Mouse (Mus musculus): ENCODE results near the gene Aifm1.
"Not testable (repeated sequence)": the region's sequence is repeated elsewhere in the genome, so short reads cannot be mapped to it uniquely, and the experiment has no call there.

Aifm1 gene

DNA sequence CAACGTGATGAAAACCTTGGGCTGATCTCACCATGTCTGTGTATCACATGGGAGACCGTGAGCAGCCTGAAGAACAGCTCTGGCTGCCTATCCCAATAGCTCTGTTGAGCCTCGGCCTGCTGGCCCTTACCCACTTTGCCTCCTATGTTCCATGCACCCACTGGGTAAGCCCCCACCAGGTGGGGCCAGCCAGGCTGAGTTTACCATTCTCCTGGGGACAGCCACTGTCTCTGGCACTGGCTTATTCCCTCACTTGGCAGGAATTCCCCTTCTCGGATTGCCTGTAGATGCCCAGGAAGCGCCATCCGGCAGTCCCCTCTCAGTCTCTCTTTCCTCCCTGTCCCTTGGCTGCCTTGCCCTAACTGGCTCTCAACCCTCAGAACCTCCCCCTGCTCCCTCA lies 56.4 kb downstream of the Aifm1 start:
- no peak for DNase-seq (ENCODE audit: low spot score)

DNA sequence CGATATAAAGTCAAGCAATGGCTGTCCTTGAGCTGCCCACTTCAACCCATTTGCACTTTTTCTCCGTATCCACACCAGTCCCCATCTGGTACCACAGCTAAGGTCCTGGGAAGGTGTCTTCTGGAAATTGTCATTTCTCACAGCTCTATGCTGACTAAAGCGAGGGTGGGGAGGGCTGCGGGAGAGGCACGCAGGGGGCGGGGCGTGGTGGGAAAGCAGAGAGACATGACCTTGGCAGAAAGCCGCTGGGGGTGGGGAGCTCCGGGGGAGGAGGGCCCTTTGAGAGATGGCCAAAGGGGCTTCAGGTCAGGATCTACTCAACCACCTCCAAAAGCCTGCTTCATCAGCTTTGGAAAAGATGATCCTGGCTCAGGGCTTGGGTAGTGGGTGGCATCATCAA lies 58.3 kb downstream of the Aifm1 start:
- DNase-seq (ENCODE audit: low spot score), result no peak

DNA sequence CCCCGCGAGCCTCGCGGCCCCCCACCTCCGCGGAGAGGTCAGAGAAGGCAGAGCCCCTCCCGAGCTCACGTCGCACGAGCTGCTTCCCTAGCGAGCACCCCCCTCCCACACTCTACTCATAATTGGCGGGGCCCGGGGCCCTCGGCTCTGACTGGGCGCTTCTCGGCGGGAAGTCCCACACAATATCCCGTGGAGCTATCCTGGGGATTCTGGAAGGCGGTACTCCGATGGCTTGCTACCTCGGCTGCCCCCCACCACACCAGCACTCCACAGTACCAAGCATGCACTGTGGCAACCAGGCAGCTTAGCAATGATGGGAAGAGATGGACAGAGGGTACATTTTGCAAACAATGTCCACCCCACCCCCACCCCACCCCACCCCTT lies 58.9 kb downstream of the Aifm1 start:
- DNase-seq (ENCODE audit: low spot score), result no peak

DNA sequence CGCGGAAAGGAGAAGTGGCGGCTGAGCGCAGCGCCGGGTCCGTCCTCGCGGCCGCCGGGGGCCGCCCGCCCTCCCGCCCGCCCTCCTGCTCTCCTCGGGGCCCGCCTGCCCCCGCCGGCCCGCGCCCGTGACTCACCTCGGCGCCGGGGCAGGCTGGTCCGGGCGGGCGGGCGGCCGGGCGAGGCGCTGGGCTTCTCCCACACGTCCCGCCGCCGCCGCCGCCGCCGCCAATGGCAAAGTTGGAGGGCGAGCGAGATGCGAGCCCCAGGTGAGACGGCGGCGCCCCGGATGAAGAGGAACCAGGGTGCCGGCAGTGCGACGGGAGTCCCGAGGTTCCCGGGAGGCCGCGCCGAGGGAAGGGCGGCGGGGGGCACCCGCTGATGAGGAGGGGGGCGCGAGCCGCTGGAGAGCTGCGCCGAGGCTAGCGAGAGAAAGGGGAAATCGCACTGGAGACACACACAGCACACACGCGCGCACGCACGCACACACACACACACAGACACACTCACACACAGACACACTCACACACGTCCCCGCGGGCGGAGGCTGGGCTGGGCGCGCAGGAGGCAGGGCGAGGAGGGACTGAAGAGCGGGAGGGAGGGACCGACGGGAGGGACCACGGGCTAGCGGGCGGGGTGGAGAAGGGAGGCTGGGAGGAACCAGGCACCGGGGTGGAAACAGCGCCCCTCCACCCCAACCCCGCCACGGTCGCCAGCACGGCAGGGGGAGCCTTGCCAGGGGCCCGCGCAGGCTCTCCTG lies 59.4 kb downstream of the Aifm1 start:
- DNase-seq (ENCODE audit: low spot score), result peak; percentile 60

DNA sequence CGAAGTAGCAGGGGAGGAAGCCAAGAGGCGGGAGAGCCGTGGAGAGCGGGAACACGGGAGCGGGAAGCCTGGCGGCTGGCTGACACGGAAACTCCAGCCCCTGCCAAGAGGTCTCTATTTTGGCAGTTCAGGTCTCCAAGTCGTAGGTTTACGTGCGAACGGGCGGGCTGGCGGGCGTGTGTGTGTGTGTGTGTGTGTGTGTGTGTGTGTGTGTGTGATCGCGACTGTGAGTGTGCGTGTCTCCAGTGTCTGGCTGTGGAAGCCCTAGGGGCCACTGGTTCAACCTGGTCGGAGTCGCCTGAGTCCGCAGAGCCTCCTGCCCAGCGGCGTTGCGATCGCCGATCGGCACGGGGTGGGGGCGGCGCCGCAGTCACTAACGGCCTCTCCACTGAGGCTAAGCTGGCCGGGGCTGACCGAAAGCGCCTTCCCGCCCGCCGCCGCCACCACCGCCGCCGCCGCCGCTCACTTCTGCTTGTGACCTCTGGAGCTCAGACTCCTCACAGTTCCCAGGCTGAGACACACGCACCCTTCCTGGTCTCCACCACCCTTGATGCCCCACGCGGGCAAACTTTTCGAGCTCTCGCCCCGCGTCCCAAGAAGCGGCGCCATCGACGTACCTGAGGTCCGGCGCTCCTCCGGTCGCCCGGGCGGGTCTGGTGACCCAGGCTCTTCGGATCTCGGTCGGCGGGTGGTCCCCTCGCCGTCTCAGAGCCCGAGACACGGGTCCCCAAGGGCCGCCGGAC lies 60.3 kb downstream of the Aifm1 start:
- no peak for DNase-seq (ENCODE audit: low spot score)

DNA sequence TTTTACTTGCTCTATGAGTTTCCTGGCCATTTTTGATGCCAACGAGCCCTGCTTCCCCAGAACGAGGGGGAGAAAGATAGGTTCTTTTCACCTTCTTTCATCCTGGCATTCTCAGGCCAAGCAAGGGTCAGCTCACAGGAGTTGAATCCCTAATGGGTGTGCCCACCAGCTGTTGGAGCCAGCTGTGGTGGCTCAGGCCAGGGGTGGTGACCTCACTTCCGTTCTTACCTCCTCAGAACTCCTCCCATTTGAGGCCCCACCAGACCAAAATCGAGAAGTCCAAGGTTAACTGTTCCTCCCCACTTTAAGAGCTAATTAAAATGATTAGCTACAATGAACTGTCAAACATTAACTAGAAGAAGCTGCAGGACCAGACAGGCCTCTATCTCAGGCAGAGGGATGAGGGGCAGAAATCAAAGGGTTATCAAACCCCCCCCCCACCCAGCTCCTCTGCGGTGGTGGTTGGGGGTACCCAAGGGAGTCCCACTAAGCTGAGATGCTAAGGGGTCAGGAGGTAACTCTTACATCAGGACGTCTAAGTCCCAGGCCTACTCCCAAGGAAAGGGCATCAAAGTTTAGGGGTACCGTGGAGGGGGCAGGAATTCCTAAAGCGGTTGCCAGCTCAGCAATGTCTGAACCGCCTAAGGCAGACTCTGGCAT lies 61.0 kb downstream of the Aifm1 start:
- no peak for DNase-seq (ENCODE audit: low spot score)

DNA sequence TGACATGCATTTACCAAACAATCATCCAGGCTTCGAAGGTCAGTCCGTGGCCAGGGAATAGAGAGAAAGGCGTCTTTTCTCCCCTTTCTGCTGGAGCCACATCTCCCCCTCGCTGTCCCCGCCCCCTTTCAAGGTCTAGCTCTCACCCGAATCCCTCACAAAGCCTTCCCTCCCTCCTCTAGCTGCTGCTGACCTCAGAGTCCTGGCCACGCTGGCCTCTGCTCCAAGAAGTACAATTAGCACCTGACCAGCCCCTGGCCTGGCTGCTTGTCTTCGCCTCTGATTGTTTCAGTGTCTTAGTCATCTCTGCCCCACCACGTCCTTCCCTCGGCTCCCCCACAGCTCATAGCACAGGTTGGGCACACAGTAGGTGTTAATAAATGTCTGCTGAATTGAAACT lies 63.7 kb downstream of the Aifm1 start:
- DNase-seq (ENCODE audit: low spot score), result no peak

DNA sequence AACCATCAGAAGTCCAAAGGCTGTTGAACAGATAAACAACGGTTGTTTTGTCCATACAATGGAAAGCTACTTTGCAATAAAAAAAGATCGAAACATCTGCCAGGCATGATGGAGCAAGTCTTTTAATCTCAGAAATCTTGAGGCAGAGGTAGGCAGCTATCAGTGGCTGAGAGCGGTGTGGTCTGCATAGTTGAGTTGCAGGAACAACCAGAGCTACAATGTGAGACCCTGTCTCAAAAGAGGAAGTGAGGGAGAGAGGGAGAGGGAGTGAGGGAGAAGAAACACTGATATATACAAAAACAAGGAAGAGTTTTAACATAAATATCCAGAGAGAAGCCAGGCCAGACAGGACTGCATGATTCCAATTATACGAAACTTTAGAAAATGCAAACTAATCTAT lies 68.7 kb downstream of the Aifm1 start:
- no peak for DNase-seq (ENCODE audit: low spot score)

DNA sequence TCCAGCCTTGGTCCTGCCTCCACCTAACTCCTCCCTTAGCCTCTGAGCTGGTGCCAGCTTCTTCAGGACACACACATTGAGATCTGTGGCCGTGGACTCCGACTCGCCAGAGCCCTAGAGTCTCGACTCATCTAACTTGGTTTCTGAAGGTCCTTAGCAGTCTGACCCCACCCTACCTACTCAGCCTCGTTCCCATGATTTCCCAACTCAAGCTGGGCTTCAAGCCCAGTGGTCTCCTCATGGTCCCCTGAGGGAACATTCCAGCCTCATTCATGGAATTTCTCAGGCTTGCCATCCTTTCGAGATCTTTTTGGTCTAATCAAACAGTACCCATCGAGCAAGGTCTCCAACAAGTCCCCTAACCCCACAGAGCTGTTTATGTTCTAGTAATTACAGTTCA lies 71.4 kb downstream of the Aifm1 start:
- DNase-seq (ENCODE audit: low spot score), result no peak

DNA sequence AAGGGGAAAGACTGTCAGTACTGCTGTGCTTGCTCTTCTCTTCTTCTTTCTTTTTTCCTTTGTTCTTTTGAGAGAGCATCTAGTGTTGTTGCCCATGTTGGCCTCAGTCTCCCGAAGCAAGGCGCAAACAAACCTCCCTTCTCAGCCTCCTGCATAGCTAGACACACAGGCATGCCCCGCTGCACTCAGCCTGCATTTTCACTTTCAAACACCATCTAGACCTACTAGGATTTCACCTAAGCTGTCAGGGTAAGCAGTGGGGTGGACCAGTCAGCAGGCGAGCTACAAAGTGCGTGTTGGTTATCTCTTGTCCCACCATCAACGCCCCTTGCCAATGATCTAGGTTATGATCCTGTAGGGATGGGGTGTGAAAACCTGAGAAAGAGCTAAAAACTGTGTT lies 71.8 kb downstream of the Aifm1 start:
- no peak for DNase-seq (ENCODE audit: low spot score)

DNA sequence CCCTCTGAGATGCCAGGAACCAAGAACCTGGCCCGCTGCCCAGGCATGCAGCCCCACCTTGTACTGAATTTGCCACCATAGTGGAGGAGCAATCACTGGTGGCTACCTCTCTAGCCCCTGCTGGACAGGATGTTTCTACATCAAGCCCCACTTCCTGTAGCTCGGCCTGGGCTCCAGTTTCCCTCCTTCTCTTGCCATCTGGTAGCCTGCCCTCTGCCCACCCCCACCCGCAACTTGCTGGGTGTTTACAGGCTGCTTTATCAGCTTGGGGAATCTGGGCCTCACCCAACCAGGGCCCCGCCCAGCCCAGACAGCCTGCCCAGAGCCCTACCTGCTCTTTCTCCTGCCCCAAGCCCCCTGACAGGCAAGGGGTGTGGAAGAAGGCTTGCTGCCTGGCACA lies 74.3 kb downstream of the Aifm1 start:
- no peak for DNase-seq (ENCODE audit: low spot score)

DNA sequence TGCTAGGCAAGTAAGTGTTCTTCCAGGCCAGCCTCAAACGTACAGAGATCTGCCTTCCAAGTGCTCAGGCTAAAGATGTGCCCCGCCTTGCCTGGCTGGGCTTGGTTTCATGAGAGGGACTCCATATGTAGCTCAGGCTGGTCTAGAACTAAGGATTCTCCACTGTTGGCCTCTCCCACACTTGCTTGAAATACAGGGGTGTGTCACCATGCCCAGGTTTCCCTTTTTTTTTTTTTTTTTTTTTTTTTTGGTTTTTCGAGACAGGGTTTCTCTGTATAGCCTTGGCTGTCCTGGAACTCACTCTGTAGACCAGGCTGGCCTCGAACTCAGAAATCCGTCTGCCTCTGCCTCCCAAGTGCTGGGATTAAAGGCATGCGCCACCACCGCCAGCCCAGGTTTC lies 77.3 kb downstream of the Aifm1 start:
- DNase-seq (ENCODE audit: low spot score), result not testable (repeated sequence)

DNA sequence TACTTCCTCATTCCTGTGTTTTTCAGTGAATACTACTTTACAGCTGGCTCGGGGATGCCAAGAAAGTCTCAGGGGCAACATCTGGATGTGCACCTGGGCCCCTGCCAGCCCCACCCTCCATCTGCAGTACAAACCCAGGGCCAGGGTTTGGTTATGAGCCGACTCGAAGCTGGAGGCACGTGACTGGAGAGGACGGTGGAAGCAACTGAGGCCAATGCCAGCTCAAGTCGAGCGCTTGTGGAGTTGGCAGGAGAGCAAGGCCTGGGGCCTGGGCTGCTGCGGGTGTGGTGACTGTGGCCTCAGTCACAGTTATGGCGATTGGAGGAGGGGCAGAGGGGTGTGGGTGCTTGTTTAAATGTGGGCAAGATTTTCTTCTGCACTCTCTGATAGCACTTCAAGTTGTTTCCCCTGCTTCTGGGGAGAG lies 77.9 kb downstream of the Aifm1 start:
- no peak for DNase-seq (ENCODE audit: low spot score)

DNA sequence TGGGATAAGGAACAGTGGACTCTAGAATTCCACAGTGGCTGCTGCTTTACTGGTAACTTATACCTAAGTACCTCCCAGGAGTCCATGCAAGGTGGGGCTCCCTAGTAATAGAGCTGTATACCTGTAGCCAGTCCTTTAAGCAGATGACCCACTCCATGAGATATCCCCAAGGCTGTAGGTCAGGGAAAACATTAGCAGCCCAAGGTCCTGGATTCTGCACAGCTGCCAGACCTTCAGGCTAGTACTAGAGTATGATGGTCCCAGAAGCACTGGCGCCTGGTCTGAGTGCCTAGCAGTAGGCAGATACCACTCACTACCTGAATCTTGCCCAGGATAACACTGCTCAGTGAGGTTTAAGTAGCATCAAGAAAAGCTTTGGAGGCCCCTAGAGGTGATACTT lies 79.1 kb downstream of the Aifm1 start:
- no peak for DNase-seq (ENCODE audit: low spot score)

DNA sequence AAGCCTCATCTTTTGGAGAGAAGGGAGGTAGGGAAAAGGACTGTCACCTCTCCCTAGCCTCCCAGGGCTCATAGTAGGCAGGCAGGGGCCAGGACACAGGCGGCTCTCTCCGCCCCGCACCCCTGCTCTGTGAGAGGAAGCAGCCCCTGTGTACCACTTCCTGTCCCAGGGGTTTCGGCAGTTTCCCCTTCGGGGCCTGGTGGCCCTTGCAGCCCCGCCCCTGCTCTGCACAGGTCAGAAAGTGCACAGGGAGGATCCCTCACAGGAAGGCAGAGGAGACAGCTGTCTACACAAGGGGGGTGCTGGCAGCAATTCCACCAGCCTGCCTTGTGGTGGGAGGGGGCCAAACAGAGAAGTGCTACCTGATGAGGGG lies 79.8 kb downstream of the Aifm1 start:
- DNase-seq (ENCODE audit: low spot score), result no peak

DNA sequence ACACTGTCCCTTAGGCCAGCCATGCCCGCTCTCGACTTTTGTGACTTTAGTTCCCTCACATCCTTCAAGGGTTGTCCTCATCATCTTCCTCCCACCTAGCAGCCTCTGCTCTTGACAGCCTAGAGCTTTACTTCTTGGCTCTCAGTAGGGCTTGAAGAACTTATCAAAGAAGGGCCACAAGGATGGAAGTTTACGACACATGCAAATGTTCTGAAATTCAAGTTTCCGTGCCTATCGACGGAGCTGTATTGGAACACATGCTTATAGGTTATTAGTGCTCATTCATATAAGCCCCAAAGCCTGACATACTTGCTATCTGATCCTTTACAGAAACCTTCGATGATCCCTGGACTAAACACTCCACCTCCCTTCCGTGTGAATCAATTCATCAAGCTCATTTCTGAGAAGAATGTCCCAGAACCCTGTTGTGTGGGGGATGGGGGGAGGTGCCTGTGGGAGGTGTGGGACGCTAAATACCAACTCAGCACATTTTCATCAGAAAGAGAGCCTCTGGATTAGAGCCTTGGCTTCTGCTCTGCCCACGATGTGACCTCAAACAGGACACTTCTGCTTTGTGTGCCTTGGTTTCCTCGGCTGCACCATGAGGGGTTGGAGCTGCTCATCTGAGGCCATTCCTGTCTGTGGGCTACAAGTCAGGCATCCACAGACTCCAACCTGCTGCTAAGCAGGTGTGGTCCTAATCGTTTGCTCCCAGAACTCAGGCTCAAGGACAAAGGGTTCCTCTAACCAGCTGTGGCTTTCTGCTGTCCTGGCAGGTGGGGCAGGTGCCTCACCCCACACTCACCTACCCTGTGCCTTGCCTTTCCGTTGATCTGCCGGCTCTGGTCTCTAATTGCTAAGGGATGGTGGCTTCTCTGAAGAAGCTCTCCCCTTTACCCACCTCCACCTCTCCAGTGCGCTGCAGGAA lies 80.5 kb downstream of the Aifm1 start:
- no peak for DNase-seq (ENCODE audit: low spot score)

DNA sequence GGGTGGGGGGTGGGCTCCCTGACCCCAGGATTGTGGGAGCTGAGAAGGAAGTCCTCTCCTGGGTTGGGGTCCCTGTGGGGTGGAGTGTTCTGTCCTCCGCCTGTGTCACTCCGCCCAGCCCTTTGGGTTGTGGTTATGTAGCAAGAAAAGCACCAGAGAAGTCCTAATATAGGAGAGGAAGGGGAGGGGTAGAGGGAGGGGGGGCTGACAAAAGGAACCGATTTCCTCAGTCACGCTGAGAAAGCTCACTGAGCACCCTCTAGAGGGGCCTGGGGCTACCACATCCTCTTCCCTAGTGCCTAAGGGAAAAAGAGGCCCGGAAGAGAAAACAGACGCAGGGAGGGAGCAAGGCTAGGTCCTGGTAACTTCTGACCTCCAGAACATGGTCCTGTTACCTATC lies 83.8 kb downstream of the Aifm1 start:
- no peak for DNase-seq (ENCODE audit: low spot score)

DNA sequence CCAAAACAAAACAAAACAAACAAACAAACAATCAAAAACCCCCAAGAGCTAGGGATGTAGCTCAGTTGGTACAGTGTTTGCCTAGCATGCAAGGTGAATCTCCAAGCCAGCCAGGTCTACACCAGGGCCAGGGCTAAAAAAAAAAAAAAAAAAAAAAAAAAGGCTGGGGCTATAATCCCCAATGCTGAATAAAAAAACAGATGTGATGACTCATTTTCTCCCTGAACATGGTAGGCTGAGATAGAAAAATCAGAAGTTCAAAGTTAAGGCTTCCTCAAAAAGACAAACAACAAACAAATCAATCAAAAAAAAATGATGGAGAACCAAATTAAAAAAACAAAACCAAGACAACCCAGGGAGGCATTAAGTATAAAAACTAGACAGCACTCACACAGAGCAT lies 84.3 kb downstream of the Aifm1 start:
- no peak for DNase-seq (ENCODE audit: low spot score)

DNA sequence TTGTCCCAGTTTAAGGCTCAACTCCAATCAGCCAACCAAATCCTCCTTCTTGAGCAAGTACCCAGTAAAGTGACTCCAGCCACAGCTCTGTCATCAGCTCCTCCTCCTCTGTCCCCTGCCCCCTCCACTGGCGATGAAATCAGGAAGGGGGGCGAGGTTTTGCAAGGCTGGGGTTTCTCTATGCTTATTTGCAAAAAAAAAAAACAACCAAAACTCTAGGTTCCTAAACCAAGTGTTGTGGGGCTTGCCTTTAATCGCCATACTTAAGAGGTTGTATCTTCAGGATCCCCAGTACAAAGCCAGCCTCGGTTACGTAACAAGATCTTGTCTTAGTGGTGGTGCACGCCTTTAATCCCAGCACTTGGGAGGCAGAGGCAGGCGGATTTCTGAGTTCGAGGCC lies 84.7 kb downstream of the Aifm1 start:
- no peak for DNase-seq (ENCODE audit: low spot score)

DNA sequence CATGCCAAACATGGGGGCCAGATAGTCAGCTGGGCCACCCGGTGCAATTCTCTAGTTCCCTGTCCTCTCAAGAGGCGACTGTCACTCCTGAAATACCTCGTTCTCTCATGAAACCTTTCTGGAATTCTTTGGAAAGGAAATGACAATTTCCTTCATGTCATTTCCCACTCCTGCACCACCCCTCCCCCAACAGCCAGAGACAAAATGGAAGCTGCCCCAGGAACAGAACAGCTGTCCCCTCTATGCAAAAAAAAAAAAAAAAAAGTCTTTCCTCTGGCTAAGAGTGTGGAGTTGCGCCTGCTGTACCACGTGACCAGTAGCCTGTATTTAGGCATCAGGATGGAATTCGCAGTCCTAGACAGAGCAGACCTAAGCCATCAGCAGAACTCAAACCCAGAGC lies 85.1 kb downstream of the Aifm1 start:
- no peak for DNase-seq (ENCODE audit: low spot score)

DNA sequence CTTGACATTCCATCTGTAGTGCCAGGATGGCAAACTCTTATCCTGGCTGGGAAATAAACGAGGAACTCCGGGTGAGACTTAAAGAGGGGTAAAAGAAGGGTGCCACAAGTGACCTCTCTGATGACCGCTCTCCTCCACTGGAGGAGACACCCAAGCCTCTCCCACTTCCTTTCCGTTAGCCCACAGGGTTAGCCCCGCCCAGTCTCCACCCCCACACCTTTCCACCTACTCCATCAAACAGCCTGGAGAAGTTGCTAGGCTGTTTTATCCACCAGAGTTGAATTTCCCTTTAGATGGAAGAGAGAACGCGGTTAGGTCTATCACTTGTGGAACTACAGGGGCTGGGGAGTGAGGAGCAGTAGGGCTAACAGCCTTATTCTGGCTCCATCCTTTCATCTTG lies 88.1 kb downstream of the Aifm1 start:
- DNase-seq (ENCODE audit: low spot score), result no peak

All from urinary bladder, postnatal 25 days (tissue).